Mouse (Mus musculus) MEL-GATA-1-ER (cell line): Measurements from ENCODE around the gene Nupl2.

Experiments
- DNase-seq: peaks from one replicate; pipeline ENCODE4 v3.0.0-alpha.2; 2012; ENCODE audit warnings: low read depth; ENCODE audit errors: extremely low read depth

Nupl2 gene

GRCm38 (mm10) chr5:24208505-24208904 is 43.7 kb downstream of the Nupl2 start:
- DNase-seq = peak; percentile 44

- no peak for DNase-seq
Measured at GRCm38 (mm10) chr5:24213861-24214546, 49.2 kb downstream of the Nupl2 start.

GRCm38 (mm10) chr5:24214547-24214878 is 49.8 kb downstream of the Nupl2 start:
- no peak for DNase-seq

GRCm38 (mm10) chr5:24214900-24215299 is 50.1 kb downstream of the Nupl2 start:
- DNase-seq = no peak
